Mouse (Mus musculus) left cerebral cortex, adult 6 months (tissue): ENCODE measurements around the gene Plbd2. TPM values are rescaled to one million over a fixed set of nuclear protein-coding genes. Genes with fewer than 3 reads are reported as not detected.

ENCODE experiments used
- long read RNA-seq, 2 experiments: library from polyadenylated mRNA; unstranded; transcript quantifications; one replicate each; pipeline ENCODE4 v2.0.0; 2019 to 2020
- polyA plus RNA-seq: library from polyadenylated mRNA; unstranded; fragments of <200 nt; fragmentation: Nextera tagmentation; gene quantifications from 2 replicates; pipeline ENCODE4 v1.2.3, GENCODE M21; 2021

The Plbd2 gene
- polyA plus RNA-seq: 15.8 and 29.7 TPM in 2 replicates
- long read RNA-seq, experiment 1, full-length matches to known transcripts: 86 of 112 reads
- long read RNA-seq, experiment 1, partial matches to known transcripts: 6 of 112 reads
- long read RNA-seq, experiment 1, other reads (novel, unspliced or antisense): 20 of 112 reads
- long read RNA-seq, experiment 2, full-length matches to known transcripts: 15 of 24 reads
- long read RNA-seq, experiment 2, partial matches to known transcripts: 5 of 24 reads
- long read RNA-seq, experiment 2, other reads (novel, unspliced or antisense): 4 of 24 reads

DNA sequence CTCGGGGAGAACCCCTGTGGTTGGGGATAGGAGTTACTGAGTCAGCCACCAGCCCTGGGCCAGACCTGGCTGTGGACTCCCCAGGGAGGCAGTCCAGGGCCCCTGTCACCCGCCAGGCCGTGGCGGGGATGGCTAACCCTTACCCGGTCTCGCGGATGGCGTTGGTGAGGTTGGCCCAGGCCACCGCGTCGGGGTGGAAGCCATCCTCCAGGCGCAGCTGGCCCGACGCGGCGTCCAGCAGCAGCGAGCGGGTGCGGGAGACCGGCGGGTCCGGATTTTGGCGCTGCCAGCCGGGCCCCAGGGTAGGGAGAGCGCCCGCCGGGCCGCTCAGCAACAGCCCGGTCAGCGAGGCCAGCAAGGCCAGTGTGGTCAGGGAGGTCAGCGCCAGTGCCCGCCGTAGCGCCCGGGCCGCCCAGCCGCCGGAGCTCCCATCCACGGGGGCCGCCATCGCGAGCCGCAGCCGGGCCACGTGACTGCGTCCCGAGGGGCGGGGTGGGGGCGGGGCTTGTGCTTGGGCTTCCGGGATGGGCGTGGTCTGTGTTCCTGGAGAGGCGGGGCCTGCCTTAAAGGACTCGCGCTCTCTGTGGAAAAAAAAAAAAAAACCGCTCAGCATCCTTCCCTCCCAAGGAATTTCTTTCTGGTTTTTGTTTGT is at the start of gene Plbd2:
Gene Plbd2 (minus strand): TSS at position 482 of the 652 bp plus-strand sequence.

DNA sequence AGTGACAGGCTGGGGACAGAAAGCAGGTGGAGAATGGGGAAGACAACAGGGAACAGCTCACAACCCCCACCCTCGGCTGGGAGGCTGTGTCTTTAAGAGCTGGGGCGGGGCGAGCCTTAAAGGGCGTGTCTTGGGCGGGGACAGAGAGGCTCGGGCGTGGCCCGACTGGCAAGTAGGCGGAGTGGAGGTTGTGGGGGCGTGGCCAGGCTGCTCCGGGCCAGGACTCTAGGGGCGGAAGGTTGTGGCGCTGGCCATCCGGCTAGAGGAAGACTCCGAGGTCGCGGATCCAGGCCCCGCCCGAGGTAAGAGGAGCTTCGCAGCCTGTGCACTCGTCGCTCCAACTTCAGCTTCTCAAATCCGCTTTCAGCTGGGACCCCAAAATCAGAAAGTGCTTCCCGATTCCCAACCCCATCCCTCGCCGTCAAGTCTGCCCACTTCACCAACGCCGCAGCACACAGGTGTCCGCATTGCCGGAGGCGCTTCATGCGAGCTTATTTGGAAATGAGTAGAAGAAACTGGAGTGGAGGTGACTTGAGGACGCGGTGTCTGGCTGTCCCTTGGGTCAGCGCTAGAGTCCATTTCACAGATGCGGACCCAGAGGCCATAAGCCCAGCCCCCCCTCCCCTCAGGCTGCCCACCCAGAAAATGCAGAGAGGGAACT is 7.7 kb upstream of the Plbd2 start, which contains the start of gene Slc8b1:
Gene Slc8b1 (plus strand): TSS at position 187 of the 661 bp plus-strand sequence.

DNA sequence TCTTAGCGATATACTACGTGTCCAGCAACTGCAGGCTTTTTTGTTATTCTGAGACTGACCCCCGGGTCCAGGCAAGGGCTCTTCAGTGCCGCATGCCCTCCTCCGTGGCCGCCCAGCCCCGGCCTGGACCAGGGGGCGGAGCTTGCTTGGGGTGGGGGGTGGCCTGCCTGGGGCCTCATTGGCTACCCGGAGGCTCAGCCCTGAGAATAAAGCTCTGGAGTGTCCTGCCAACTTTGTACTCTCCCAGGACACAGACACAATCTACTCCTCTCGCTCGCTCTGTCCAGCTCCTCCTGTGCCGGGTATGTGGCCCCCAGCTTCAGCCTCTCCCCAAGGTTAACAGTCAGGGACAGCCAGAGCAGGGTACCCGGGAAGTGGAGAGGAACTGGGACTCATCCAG is 27.1 kb downstream of the Plbd2 start, which contains the start of gene Sds:
Gene Sds (plus strand): TSS at position 231 of the 400 bp plus-strand sequence.

DNA sequence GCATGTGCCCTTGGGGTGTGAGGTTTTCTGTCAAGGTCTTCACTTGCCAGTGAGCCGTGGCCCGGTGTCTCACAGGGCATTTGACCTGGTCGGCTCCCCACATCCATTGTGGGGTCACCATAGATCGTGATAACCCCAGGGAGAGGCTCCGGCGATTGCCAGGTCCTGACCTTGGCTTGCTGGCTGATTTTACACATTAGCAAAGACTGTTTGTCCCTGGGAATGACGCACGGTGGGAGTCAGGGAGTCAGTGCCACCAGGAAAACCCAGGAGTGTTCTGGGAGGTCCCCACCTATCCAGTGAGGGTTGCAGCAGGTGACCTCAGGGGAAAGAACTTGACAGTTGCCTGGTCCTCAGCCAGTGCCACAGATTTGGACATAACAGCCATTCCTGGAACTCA is 30.7 kb downstream of the Plbd2 start, which contains the start of gene Sdsl:
Gene Sdsl (minus strand): TSS at position 41 of the 400 bp plus-strand sequence.

Other genes starting within 250 kb of the Plbd2 start
- not detected in 2 replicates for gene Lhx5, start 71.9 kb downstream of the Plbd2 start, polyA plus RNA-seq
- gene Sdsl, start 30.8 kb downstream of the Plbd2 start, polyA plus RNA-seq: 9.4 and 12.7 TPM in 2 replicates
- gene Sds, start 27.1 kb downstream of the Plbd2 start, polyA plus RNA-seq: 0.30 and 0.61 TPM in 2 replicates
- gene Slc8b1, start 7.5 kb upstream of the Plbd2 start, polyA plus RNA-seq: 2.6 and 4.2 TPM in 2 replicates
- gene Tpcn1, start 85.0 kb upstream of the Plbd2 start, polyA plus RNA-seq: 12.0 and 18.5 TPM in 2 replicates
- gene Iqcd, start 85.4 kb upstream of the Plbd2 start, polyA plus RNA-seq: 0.56 and 0.75 TPM in 2 replicates
- 24.2 and 29.9 TPM in 2 replicates for gene Rita1, start 109.0 kb upstream of the Plbd2 start, polyA plus RNA-seq
- 17.3 and 18.3 TPM in 2 replicates for gene Ddx54, start 109.1 kb upstream of the Plbd2 start, polyA plus RNA-seq
- not detected in 2 replicates for gene Cfap73, start 130.6 kb upstream of the Plbd2 start, polyA plus RNA-seq
- gene Rasal1, start 145.2 kb upstream of the Plbd2 start, polyA plus RNA-seq: 39.3 and 44.9 TPM in 2 replicates
- 20.8 and 24.2 TPM in 2 replicates for gene Dtx1, start 208.3 kb upstream of the Plbd2 start, polyA plus RNA-seq
- 0.06 and 0.13 TPM in 2 replicates for gene Oas2, start 246.2 kb upstream of the Plbd2 start, polyA plus RNA-seq